Mouse (Mus musculus): ENCODE measurements around the gene Lmod2.

Lmod2 gene

DNA sequence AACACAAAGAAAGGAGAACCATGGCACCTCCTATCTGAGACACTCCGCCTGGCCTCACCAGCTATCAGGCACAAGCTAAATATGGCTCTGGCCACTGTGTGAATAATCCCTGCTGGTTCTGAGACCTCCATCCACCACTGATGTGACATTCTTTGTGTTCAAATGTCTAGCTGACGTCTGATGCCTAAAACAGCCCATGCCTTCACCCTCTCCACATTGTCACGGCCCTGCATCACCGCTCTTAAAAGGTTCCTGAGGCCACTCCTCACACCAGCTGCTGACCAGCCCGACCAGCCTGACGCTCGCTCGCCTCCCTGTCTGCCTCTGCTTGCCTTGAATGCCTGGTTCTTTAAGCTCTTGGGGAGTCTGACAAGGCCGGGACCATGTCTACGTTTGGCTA is at the start of gene Lmod2:
Lmod2 (plus strand) TSS at position 263 of the 400 bp plus-strand sequence.
- no peak for DNase-seq (ENCODE audit: low spot score)

- no peak for DNase-seq (ENCODE audit: low spot score)
Measured at GRCm38 (mm10) chr6:24549801-24550200, 47.8 kb upstream of the Lmod2 start.

DNA sequence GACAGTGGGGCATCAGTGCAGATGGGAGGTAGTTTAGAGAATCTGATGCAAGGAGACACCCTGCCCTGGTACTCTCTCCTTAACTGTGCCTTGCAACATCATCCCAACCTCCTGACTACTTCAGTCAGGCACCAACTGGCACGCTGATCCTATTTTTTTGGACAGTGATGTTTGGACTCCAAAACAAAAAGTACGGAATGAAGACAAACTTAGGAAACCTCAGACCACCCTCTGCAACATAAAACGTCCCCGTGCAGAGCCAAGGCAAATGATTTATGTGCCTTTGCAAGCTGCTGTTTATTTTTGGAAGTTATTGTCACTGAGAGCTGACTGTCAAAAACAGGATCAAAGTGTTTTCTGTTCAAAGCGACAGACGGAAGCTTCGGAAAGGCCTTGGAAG is 45.5 kb upstream of the Lmod2 start:
- DNase-seq (ENCODE audit: low spot score): no peak

DNA sequence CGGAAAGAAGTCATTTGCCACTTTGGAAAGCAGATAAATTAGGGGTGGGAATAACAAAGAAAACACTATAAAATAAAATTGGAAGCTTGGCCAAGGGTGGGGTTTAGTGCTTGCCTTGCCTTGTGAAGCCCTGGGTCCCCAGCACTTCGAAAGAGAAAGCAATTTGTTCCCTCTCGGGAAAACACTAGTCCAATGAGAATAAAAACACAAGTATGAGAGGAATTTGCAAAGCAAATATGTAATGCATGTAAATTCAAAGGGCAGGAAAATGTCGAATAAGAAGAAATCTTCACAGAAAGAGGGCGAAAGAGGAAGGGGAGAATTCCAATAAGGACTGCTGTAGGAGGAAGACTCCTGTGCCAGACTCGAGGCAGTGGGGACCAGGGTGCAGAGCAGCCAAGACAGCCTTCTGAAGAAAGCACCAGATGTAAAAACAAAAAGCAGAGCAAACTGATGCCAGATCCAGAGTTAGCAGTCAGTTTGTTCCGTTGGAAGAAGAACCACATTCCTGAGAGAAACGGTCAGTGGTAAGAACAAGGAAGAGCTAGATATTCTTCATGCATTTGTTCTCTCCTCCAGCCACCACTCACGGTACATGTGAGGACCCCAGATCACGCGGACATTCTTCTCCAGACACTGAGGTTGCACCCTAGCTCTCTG is 43.0 kb upstream of the Lmod2 start:
- no peak for DNase-seq (ENCODE audit: low spot score)

GRCm38 (mm10) chr6:24555488-24555887 is 42.1 kb upstream of the Lmod2 start:
- no peak for DNase-seq (ENCODE audit: low spot score)

GRCm38 (mm10) chr6:24564081-24564480 is 33.5 kb upstream of the Lmod2 start:
- no peak for DNase-seq (ENCODE audit: low spot score)

- DNase-seq (ENCODE audit: low spot score): no peak
Measured at GRCm38 (mm10) chr6:24564886-24565285, 32.7 kb upstream of the Lmod2 start.

GRCm38 (mm10) chr6:24568963-24569362 is 28.6 kb upstream of the Lmod2 start:
- no peak for DNase-seq (ENCODE audit: low spot score)

- no peak for DNase-seq (ENCODE audit: low spot score)
Measured at GRCm38 (mm10) chr6:24569711-24570110, 27.9 kb upstream of the Lmod2 start.

- DNase-seq (ENCODE audit: low spot score): no peak
Measured at GRCm38 (mm10) chr6:24570278-24570677, 27.3 kb upstream of the Lmod2 start.

- no peak for DNase-seq (ENCODE audit: low spot score)
Measured at GRCm38 (mm10) chr6:24571126-24571525, 26.4 kb upstream of the Lmod2 start.

DNA sequence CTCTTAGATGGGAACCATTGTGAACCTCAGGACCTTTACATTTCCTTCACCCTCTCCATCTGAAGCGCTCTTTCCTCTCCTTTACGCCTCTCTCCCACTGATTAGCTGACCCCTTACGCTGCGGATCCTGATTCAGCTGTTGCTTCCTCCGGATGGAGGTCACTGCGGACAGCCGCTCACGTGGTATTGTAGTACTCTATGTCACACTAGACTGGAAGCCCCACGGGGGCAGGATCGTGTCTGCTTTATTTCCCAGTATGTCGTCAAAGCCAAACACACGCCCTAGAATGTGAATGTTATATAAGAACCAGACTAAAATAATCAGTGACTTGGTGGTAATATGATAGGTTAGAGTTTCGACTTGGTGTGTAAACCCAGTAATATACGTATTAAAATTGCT is 25.1 kb upstream of the Lmod2 start:
- no peak for DNase-seq (ENCODE audit: low spot score)

DNA sequence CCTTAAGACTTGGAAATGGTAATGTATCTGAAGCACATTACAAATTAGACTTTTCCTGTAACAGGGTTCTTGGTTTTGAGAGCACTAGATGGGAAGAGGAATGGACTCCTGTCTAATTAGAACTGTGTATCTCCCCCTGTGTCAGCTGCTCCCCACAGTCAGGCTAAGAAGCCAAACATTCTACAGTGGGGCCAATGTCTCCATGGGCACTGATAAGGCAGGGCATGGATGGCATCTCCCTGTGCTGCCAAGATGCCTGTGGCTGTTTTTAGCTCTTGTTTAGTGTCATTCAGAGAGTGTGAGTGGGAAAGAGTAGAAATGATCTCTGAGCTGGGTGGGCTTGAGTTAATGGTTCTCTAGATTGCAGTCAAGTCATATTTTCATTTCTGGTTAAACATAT is 24.2 kb upstream of the Lmod2 start:
- DNase-seq (ENCODE audit: low spot score): no peak

DNA sequence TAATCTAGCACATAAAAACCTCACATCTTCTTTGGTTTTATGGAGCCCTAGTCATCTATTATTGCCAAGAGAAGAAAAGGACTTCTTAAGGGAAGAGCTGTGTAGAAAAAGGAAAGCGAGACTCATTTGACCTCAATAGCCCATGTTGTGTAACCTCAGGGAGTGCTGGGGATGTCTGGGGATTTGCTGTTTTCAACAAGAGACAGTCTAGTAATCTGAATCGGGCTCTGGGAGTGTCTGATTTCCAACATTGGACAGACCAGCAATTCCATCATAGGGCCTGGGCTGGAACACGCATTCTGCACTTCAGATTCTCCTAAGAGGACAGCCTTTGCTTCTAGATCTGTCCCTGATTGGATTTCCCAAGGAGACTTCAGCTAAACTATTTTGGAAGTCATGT is 14.1 kb upstream of the Lmod2 start:
- peak; percentile 24 for DNase-seq (ENCODE audit: low spot score)

- no peak for DNase-seq (ENCODE audit: low spot score)
Measured at GRCm38 (mm10) chr6:24585431-24586310, 11.9 kb upstream of the Lmod2 start.

- peak; percentile 49 for DNase-seq (ENCODE audit: low spot score)
Measured at GRCm38 (mm10) chr6:24586885-24587284, 10.7 kb upstream of the Lmod2 start.

DNA sequence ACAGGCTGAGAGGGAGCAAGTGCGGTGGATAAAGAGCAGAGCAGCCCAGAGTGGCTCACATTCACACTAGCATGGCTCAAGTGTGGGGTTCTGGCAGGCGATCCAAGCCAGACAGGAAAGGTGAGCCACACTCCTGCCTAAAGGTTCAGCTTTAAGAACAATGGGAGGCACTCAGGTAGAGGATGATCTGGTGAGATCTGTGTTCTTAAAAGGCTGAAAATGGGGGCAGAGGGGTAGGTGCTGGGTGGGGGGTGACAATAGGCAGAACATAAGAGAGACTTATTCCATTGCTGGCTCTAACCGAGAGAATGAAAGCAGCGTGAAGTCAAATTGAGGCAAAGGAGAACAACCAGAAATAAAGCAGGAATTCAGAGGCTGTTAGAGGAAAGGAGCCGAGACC is 7.3 kb upstream of the Lmod2 start:
- DNase-seq (ENCODE audit: low spot score): no peak

GRCm38 (mm10) chr6:24591525-24592218 is 5.9 kb upstream of the Lmod2 start:
- no peak for DNase-seq (ENCODE audit: low spot score)

DNA sequence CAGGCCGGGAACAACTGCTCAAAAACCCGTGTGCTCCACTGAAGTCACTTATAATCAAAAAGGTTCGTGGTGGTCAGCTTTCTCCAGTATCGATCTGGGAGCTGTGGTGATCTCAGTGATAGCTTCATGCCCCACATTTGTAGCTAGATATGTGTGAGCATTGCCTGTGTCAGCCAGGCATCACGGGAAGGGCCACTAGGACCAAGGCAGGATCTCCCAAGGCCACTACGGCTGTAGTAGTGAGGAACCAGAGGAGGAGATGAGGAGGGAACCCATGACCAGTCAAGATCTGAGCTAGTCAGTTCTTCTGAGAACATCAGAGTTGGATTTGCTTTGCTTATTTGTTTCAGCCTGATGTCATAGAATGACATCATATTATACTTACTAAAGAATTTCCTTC is 1.6 kb downstream of the Lmod2 start:
- DNase-seq (ENCODE audit: low spot score): no peak

GRCm38 (mm10) chr6:24599639-24600038 is 2.1 kb downstream of the Lmod2 start:
- DNase-seq (ENCODE audit: low spot score): no peak

GRCm38 (mm10) chr6:24600134-24600533 is 2.6 kb downstream of the Lmod2 start:
- no peak for DNase-seq (ENCODE audit: low spot score)

GRCm38 (mm10) chr6:24600726-24601125 is 3.2 kb downstream of the Lmod2 start:
- no peak for DNase-seq (ENCODE audit: low spot score)

GRCm38 (mm10) chr6:24601668-24602067 is 4.1 kb downstream of the Lmod2 start:
- DNase-seq (ENCODE audit: low spot score): no peak

Data from urinary bladder, postnatal 14 days (tissue).